Mouse (Mus musculus): ENCODE measurements at regions not wholly inside any gene's neighbourhood (a gene's known extent, or its start where the extent isn't known, plus 50 kb on each side); places are given as distances from the start of the nearest gene placed in this dataset.

- ATAC-seq (ENCODE audit: extremely low read depth, insufficient number of reproducible peaks, low FRiP score, poor library complexity, severe bottlenecking): no peak
- H3K36me3 ChIP-seq (replicated peaks): no peaks in the 10 kb centered on the region
- TF ChIP-seq POLR2AphosphoS5 (IDR thresholded peaks at IDR 0.05; ENCODE audit: insufficient replicate concordance, low read depth, low read length) (no peak), GATA2 (IDR thresholded peaks at IDR 0.05; ENCODE audit: borderline replicate concordance, low read depth, low read length) (no peak), GATA1 (IDR thresholded peaks at IDR 0.05; ENCODE audit: borderline replicate concordance, low read length) (no peak), TAL1 (conservative IDR thresholded peaks at IDR 0.05; ENCODE audit: low read depth, low read length) (no peak), CTCF (IDR thresholded peaks at IDR 0.05; ENCODE audit: low read depth, low read length) (no peak)
- H3K4me3 ChIP-seq (ENCODE audit: low read depth, low read length): no peak overlapping the region
- H3K9me3 ChIP-seq (replicated peaks): peaks cover 18% of the 10 kb centered on the region
- H3K4me1 ChIP-seq (ENCODE audit: insufficient read depth, low read depth, low read length): no peaks in the 10 kb centered on the region
- no peak for DNase-seq (ENCODE audit: low spot score)
- no peaks in the 10 kb centered on the region for H3K27me3 ChIP-seq (ENCODE audit: insufficient read depth, low read length)
These were observed 604.6 kb upstream of the Sox11 start for GRCm38 (mm10) chr12:27946866-27947459.

DNA sequence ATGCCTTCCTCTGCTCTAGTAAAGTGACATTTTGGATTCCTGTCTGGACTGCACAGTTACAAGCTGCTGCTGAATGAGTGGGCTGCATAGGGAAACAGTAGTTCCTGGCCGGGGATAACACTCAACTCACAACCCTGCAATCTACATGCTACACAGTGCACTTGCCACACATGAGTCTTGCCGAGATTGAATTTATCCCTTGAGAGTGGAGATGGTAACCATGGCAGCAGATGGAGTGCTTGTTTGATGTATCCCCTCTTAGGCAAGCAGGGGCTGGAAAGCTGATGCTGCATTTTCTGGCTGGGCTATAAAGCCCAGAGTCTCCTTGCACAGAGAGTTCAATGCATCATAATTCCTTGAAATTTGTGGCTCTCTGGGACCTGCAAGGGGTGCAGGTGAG is 603.0 kb upstream of the Sox11 start:
- Histone ChIP-seq H3K36me3 (replicated peaks) (no peaks in the 10 kb centered on the region), H3K9me3 (replicated peaks) (peaks cover 26% of the 10 kb centered on the region), H3K4me3 (ENCODE audit: low read depth, low read length) (no peak overlapping the region), H3K27me3 (ENCODE audit: insufficient read depth, low read length) (no peaks in the 10 kb centered on the region), H3K4me1 (ENCODE audit: insufficient read depth, low read depth, low read length) (no peaks in the 10 kb centered on the region)
- DNase-seq (ENCODE audit: low spot score): no peak
- TF ChIP-seq GATA2 (IDR thresholded peaks at IDR 0.05; ENCODE audit: borderline replicate concordance, low read depth, low read length) (no peak), POLR2AphosphoS5 (IDR thresholded peaks at IDR 0.05; ENCODE audit: insufficient replicate concordance, low read depth, low read length) (no peak), GATA1 (IDR thresholded peaks at IDR 0.05; ENCODE audit: borderline replicate concordance, low read length) (no peak), CTCF (IDR thresholded peaks at IDR 0.05; ENCODE audit: low read depth, low read length) (no peak), TAL1 (conservative IDR thresholded peaks at IDR 0.05; ENCODE audit: low read depth, low read length) (no peak)
- no peak for ATAC-seq (ENCODE audit: extremely low read depth, insufficient number of reproducible peaks, low FRiP score, poor library complexity, severe bottlenecking)

DNA sequence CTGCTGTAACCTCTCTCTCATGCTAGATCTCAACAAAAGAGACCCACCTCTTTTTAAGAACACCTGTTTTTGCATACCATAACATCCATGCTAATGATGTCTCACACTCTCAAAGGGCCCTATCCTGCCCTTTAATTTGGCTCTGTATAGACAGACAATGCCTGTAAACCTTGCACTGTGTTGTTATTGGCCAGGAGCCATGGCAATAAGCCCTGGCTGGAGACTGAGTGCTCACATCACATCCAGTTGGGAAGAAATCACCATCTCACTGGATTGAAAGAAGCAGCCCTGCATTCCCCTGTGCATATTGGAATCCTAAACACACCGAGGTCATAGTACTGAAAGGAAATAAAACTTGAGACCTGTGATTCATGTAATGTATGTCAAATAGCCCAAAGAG is 598.7 kb upstream of the Sox11 start:
- ATAC-seq (ENCODE audit: extremely low read depth, insufficient number of reproducible peaks, low FRiP score, poor library complexity, severe bottlenecking) (no peak), DNase-seq (ENCODE audit: low spot score) (no peak)
- Histone ChIP-seq H3K27me3 (ENCODE audit: insufficient read depth, low read length) (no peaks in the 10 kb centered on the region), H3K4me3 (ENCODE audit: low read depth, low read length) (no peak overlapping the region), H3K36me3 (replicated peaks) (no peaks in the 10 kb centered on the region), H3K9me3 (replicated peaks) (peaks cover 28% of the 10 kb centered on the region), H3K4me1 (ENCODE audit: insufficient read depth, low read depth, low read length) (no peaks in the 10 kb centered on the region)
- TF ChIP-seq CTCF (IDR thresholded peaks at IDR 0.05; ENCODE audit: low read depth, low read length): no peak
- no peak for TF ChIP-seq TAL1 (conservative IDR thresholded peaks at IDR 0.05; ENCODE audit: low read depth, low read length)
- no peak for TF ChIP-seq GATA2 (IDR thresholded peaks at IDR 0.05; ENCODE audit: borderline replicate concordance, low read depth, low read length)
- TF ChIP-seq GATA1 (IDR thresholded peaks at IDR 0.05; ENCODE audit: borderline replicate concordance, low read length): no peak
- no peak for TF ChIP-seq POLR2AphosphoS5 (IDR thresholded peaks at IDR 0.05; ENCODE audit: insufficient replicate concordance, low read depth, low read length)

DNA sequence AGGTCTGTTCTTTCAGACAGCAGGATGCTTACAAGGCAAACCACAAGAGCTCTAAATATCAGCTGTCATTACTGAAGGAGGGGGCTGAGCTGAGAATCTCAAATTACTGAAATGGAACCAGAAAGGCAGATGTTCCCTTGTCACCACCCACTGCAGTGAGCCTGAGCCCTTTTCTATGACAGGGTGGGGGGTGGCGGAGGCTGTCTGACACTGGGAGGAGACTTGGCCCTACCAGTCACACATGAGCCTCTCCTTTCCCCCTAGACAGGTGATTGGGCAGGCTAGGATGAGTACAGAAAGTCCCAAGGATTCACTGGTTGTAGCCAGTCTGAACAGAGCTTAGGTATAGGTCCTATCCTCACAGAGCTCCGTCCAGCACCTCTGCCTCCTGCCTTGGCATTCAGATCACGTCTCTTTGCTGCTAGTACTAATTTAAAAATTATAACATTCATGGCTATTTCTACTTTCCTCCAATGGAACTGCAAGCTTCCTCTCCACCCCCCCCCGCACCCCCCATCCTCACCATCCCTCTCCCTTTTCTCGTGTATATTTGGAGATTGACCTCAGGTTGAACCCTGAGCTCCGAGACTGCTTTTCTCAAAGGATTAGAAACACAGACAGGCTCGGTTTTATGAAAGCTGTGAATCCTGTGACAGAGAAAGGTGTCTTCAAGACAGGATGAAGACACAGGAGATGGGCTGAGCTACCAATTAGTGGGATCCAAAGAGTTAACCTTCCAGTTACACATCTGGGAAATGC is 590.2 kb upstream of the Sox11 start:
- Histone ChIP-seq H3K4me1 (ENCODE audit: insufficient read depth, low read depth, low read length) (no peaks in the 10 kb centered on the region), H3K27me3 (ENCODE audit: insufficient read depth, low read length) (no peaks in the 10 kb centered on the region), H3K36me3 (replicated peaks) (no peaks in the 10 kb centered on the region), H3K9me3 (replicated peaks) (peaks cover 32% of the 10 kb centered on the region), H3K4me3 (ENCODE audit: low read depth, low read length) (no peak overlapping the region)
- ATAC-seq (ENCODE audit: extremely low read depth, insufficient number of reproducible peaks, low FRiP score, poor library complexity, severe bottlenecking) (no peak), DNase-seq (ENCODE audit: low spot score) (no peak)
- no peak for TF ChIP-seq POLR2AphosphoS5 (IDR thresholded peaks at IDR 0.05; ENCODE audit: insufficient replicate concordance, low read depth, low read length)
- TF ChIP-seq GATA2 (IDR thresholded peaks at IDR 0.05; ENCODE audit: borderline replicate concordance, low read depth, low read length): no peak
- no peak for TF ChIP-seq GATA1 (IDR thresholded peaks at IDR 0.05; ENCODE audit: borderline replicate concordance, low read length)
- TF ChIP-seq TAL1 (conservative IDR thresholded peaks at IDR 0.05; ENCODE audit: low read depth, low read length): no peak
- no peak for TF ChIP-seq CTCF (IDR thresholded peaks at IDR 0.05; ENCODE audit: low read depth, low read length)

- no peaks in the 10 kb centered on the region for H3K36me3 ChIP-seq (replicated peaks)
- no peaks in the 10 kb centered on the region for H3K4me1 ChIP-seq (ENCODE audit: insufficient read depth, low read depth, low read length)
- no peaks in the 10 kb centered on the region for H3K27me3 ChIP-seq (ENCODE audit: insufficient read depth, low read length)
- no peak for TF ChIP-seq POLR2AphosphoS5 (IDR thresholded peaks at IDR 0.05; ENCODE audit: insufficient replicate concordance, low read depth, low read length)
- TF ChIP-seq GATA2 (IDR thresholded peaks at IDR 0.05; ENCODE audit: borderline replicate concordance, low read depth, low read length): no peak
- no peak for TF ChIP-seq CTCF (IDR thresholded peaks at IDR 0.05; ENCODE audit: low read depth, low read length)
- no peak for ATAC-seq (ENCODE audit: extremely low read depth, insufficient number of reproducible peaks, low FRiP score, poor library complexity, severe bottlenecking)
- no peak for DNase-seq (ENCODE audit: low spot score)
- H3K9me3 ChIP-seq (replicated peaks): peaks cover 29% of the 10 kb centered on the region
- H3K4me3 ChIP-seq (ENCODE audit: low read depth, low read length): no peak overlapping the region
These were observed 586.1 kb upstream of the Sox11 start for GRCm38 (mm10) chr12:27928366-27928963.

DNA sequence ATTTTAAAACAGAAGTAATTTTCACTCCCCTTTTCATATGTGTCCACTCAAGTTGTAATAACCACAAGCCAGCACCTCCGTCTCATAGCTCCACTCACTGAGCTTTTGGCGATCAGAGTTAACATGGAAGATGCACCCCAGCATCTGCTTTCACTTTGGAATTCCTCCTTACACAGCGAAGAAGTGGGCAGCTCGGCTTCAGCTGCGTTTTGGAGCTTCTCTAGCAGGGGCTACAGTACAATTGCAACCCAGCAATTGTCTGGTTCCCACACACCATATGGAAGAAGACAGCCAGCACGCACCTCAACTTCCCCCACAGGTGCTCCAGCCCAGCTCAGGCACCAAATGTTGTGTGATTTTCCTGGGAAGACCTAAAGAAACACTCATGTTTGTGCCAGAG is 584.4 kb upstream of the Sox11 start:
- ATAC-seq (ENCODE audit: extremely low read depth, insufficient number of reproducible peaks, low FRiP score, poor library complexity, severe bottlenecking) (no peak), DNase-seq (ENCODE audit: low spot score) (no peak)
- no peaks in the 10 kb centered on the region for H3K36me3 ChIP-seq (replicated peaks)
- H3K4me3 ChIP-seq (ENCODE audit: low read depth, low read length): no peak overlapping the region
- TF ChIP-seq GATA2 (IDR thresholded peaks at IDR 0.05; ENCODE audit: borderline replicate concordance, low read depth, low read length) (no peak), CTCF (IDR thresholded peaks at IDR 0.05; ENCODE audit: low read depth, low read length) (no peak), TAL1 (conservative IDR thresholded peaks at IDR 0.05; ENCODE audit: low read depth, low read length) (no peak), POLR2AphosphoS5 (IDR thresholded peaks at IDR 0.05; ENCODE audit: insufficient replicate concordance, low read depth, low read length) (no peak), GATA1 (IDR thresholded peaks at IDR 0.05; ENCODE audit: borderline replicate concordance, low read length) (no peak)
- peaks cover 24% of the 10 kb centered on the region for H3K9me3 ChIP-seq (replicated peaks)
- no peaks in the 10 kb centered on the region for H3K27me3 ChIP-seq (ENCODE audit: insufficient read depth, low read length)
- no peaks in the 10 kb centered on the region for H3K4me1 ChIP-seq (ENCODE audit: insufficient read depth, low read depth, low read length)

Data from G1E (cell line).